ENCODE assay signal across 12 mouse cellular contexts in genomic region chr2:18229279-18229678, GRCm38 (mm10).
A peak's percentile ranks its signal among the peaks of the same experiment; 100 is the strongest.
DNase-seq lines count a peak whose midpoint lies in the region.
"Had no signal": no experiment of that assay in that cellular context is flagged by ENCODE, and none has a peak within 500 bp of the region (broad histone marks: within the 10 kb centered on the region; RNA-seq: fewer than 3 reads in every experiment).

No protein-coding gene starts in this region.

- no peaks in the 10 kb centered on the region for H3K36me3 ChIP-seq in heart, embryonic 10.5 days
- H3K36me3 ChIP-seq: embryonic facial prominence, embryonic 13.5 days had no signal

- intact Hi-C loops in heart, postnatal 14 days (cut with DNase I) = no loop called here

- H3K27me3 ChIP-seq in heart, embryonic 10.5 days (ENCODE audit: insufficient read depth, poor library complexity, severe bottlenecking) = no peaks in the 10 kb centered on the region
- H3K27me3 ChIP-seq: embryonic facial prominence, embryonic 13.5 days had no signal

- peak; percentile 91 for DNase-seq in heart, adult 11 months
- DNase-seq in heart, embryonic 10.5 days (ENCODE audit: low spot score) = no peak
- peak; percentile 82 for DNase-seq in embryo, embryonic 10 days (ENCODE audit: low spot score)
- DNase-seq in heart, postnatal 14 days = peak; percentile 37 to 49
- peak; percentile 24 to 38 for DNase-seq in kidney, postnatal 4 days
- DNase-seq in urinary bladder, postnatal 14 days (ENCODE audit: low spot score) = no peak
- DNase-seq in frontal cortex, postnatal 36 days (ENCODE audit: low spot score in 2 of 2) = no peak
- DNase-seq: liver; right cerebral cortex, adult 18-20 months had no signal

- no peaks in the 10 kb centered on the region for H3K9me3 ChIP-seq in heart, embryonic 10.5 days
- H3K9me3 ChIP-seq: embryonic facial prominence, embryonic 13.5 days had no signal

- no peak overlapping the region for H3K27ac ChIP-seq in heart, embryonic 10.5 days
- H3K27ac ChIP-seq: embryonic facial prominence, embryonic 13.5 days; layer of hippocampus, adult 2 months; macrophage had no signal

- WGBS in heart, embryonic 10.5 days = 21% methylated on average over 2 of the region's 2 CpGs

- H3K4me1 ChIP-seq in heart, embryonic 10.5 days = peaks cover 13% of the 10 kb centered on the region

- no peak overlapping the region for H3K4me3 ChIP-seq in heart, embryonic 10.5 days
- H3K4me3 ChIP-seq: embryonic facial prominence, embryonic 13.5 days; layer of hippocampus, adult 2 months had no signal

Comparison
In these comparisons a context has a peak if more than half of its experiments do, and no peak if none do; other contexts are left out.
1. DNase-seq: peak in heart, adult 11 months (single experiment), embryo, embryonic 10 days (single experiment), heart, postnatal 14 days (2 of 2) and kidney, postnatal 4 days (2 of 2); none in heart, embryonic 10.5 days (single experiment), urinary bladder, postnatal 14 days (single experiment) and frontal cortex, postnatal 36 days (0 of 2).